Mouse (Mus musculus): ENCODE measurements at regions not wholly inside any gene's neighbourhood (a gene's known extent, or its start where the extent isn't known, plus 50 kb on each side); places are given as distances from the start of the nearest gene placed in this dataset.

DNA sequence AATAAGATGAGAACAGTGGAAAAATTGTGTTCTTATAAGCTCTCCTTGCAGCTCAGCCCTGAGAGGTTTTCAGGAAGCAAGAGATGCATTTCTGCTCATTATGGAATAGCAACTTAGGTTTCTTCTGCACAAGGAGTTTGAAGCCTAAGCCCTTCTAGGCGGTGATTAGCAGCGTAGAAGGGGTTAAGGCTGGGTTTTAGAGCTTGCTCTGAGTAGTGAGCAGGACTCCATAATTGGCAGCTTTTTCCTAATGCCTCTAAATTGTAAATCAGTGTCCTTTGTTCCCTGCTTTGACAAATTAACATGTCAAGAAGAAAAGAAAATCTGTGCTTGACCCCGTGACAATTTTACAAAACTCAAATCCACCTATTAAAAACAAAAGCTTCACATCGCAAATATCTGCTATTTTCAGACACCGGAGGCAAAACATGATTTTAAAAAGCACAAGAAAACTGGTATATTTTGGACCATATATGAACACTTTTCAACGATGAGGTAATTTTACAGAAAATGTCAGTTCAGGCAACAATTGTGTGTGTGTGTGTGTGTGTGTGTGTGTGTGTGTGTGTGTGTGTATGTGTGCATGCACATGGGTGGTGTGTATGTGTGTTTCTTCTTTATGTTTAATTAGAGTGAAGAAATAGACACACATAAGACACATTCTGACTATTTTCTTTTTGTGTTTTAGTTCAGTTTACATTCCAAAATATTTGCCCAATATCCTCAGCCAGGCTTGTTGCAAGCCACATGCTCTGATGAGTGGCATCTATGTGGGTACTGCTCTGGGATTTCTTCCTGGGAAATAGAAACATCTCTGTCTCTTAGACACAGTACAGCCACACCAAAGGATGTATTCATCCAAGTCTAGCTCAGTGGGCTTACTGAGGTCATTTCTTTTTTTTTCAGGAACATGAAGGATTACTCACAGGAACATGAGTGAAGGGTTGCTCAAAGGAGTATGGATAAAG is 804.3 kb downstream of the Tmem132b start:
- no peaks in the 10 kb centered on the region for H3K27me3 ChIP-seq (replicated peaks; ENCODE audit: control insufficient read depth, insufficient read depth, low read length)
- no peak overlapping the region for H3K27ac ChIP-seq (ENCODE audit: low read depth, low read length)
- no peak overlapping the region for H3K4me2 ChIP-seq
- DNase-seq (ENCODE audit: low spot score) (no peak), ATAC-seq (replicated peaks; ENCODE audit: low FRiP score) (no peak)
- H3K4me3 ChIP-seq (ENCODE audit: low read depth, low read length), result no peak overlapping the region
- no peaks in the 10 kb centered on the region for H3K4me1 ChIP-seq (replicated peaks; ENCODE audit: control insufficient read depth, insufficient read depth, low read length)
- no peak overlapping the region for H3K9ac ChIP-seq (ENCODE audit: low read depth, low read length)
- H3K9me3 ChIP-seq (ENCODE audit: control insufficient read depth, low read length), result no peaks in the 10 kb centered on the region
- WGBS, result 65% methylated on average over 6 of the region's 6 CpGs
- H3K36me3 ChIP-seq (ENCODE audit: control insufficient read depth, insufficient read depth, low read length), result no peaks in the 10 kb centered on the region

DNA sequence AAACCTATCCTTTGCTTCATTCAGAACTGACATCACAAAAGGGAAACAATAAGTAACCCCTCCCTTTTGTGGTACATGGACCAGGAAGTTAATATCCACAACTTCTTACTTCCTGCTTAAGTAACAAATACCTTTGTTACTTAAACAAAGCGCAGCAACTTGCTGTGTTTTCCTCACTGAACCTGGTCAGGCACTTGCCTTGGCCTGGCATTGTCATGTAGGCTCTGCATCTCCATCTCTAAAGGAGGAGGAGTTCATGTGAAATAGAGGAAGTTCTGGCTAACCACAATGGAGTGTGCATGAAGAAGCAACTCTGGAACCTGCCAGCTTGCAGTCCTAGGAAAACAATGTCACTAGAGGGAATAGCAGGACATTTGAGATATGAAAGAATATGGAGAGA is 806.3 kb downstream of the Tmem132b start:
- Histone ChIP-seq H3K27me3 (replicated peaks; ENCODE audit: control insufficient read depth, insufficient read depth, low read length) (no peaks in the 10 kb centered on the region), H3K36me3 (ENCODE audit: control insufficient read depth, insufficient read depth, low read length) (no peaks in the 10 kb centered on the region), H3K4me3 (ENCODE audit: low read depth, low read length) (no peak overlapping the region), H3K4me2 (no peak overlapping the region), H3K27ac (ENCODE audit: low read depth, low read length) (no peak overlapping the region), H3K9me3 (ENCODE audit: control insufficient read depth, low read length) (peaks cover 2% of the 10 kb centered on the region; the same call in 1 of the 2 replicates), H3K9ac (ENCODE audit: low read depth, low read length) (no peak overlapping the region), H3K4me1 (replicated peaks; ENCODE audit: control insufficient read depth, insufficient read depth, low read length) (no peaks in the 10 kb centered on the region)
- no peak for DNase-seq (ENCODE audit: low spot score)
- 69% methylated on average over 1 of the region's 1 CpGs for WGBS
- ATAC-seq (replicated peaks; ENCODE audit: low FRiP score), result no peak

DNA sequence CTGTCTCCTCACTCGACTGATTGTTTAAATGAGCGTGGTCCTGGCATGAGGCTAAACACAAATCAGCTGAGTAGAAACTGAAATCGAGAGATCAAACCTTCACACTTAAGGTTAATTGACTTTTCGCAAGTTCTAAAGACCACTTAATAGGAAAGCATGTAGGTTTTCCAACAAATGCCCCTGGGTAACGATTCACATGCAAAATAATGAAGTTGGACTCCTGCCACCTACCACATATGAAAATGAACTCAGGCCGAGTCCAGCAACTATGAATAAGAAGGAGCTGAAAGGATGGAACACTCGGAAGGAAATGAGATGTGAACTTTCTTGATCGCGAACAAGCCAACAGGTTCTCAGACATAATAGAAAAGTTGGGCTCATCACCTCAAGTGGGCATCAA is 812.0 kb downstream of the Tmem132b start:
- H3K9me3 ChIP-seq (ENCODE audit: control insufficient read depth, low read length), result peaks cover 2% of the 10 kb centered on the region; the same call in 1 of the 2 replicates
- ATAC-seq (replicated peaks; ENCODE audit: low FRiP score) (no peak), DNase-seq (ENCODE audit: low spot score) (no peak)
- no peaks in the 10 kb centered on the region for H3K4me1 ChIP-seq (replicated peaks; ENCODE audit: control insufficient read depth, insufficient read depth, low read length)
- no peak overlapping the region for H3K4me2 ChIP-seq
- H3K4me3 ChIP-seq (ENCODE audit: low read depth, low read length), result no peak overlapping the region
- no peaks in the 10 kb centered on the region for H3K27me3 ChIP-seq (replicated peaks; ENCODE audit: control insufficient read depth, insufficient read depth, low read length)
- no peak overlapping the region for H3K27ac ChIP-seq (ENCODE audit: low read depth, low read length)
- H3K36me3 ChIP-seq (ENCODE audit: control insufficient read depth, insufficient read depth, low read length), result no peaks in the 10 kb centered on the region
- WGBS, result 84% methylated on average over 9 of the region's 9 CpGs
- no peak overlapping the region for H3K9ac ChIP-seq (ENCODE audit: low read depth, low read length)

DNA sequence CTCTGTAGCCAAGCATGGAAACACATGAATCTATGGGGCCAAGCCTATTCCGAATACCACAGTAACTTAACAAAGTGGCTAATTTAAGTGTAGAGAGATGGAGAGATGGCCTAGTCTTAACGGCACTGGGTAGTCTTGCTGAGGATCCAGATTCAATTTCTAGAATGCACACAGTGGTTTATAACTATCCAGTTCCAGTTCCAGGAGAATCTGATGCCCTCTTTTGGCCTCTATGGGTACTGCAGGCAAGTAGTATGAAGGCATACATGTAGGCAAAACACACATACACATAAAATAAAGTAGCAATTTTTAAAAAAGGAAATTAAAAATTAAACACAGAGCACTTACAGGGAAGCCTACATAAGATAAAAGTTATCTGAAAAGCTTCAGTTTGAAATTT is 819.4 kb downstream of the Tmem132b start:
- no peaks in the 10 kb centered on the region for H3K9me3 ChIP-seq (ENCODE audit: control insufficient read depth, low read length)
- H3K27me3 ChIP-seq (replicated peaks; ENCODE audit: control insufficient read depth, insufficient read depth, low read length), result no peaks in the 10 kb centered on the region
- H3K4me2 ChIP-seq, result no peak overlapping the region
- WGBS, result 81% methylated on average over 2 of the region's 2 CpGs
- H3K9ac ChIP-seq (ENCODE audit: low read depth, low read length), result no peak overlapping the region
- no peaks in the 10 kb centered on the region for H3K36me3 ChIP-seq (ENCODE audit: control insufficient read depth, insufficient read depth, low read length)
- no peak overlapping the region for H3K4me3 ChIP-seq (ENCODE audit: low read depth, low read length)
- no peak overlapping the region for H3K27ac ChIP-seq (ENCODE audit: low read depth, low read length)
- DNase-seq (ENCODE audit: low spot score) (no peak), ATAC-seq (replicated peaks; ENCODE audit: low FRiP score) (no peak)
- H3K4me1 ChIP-seq (replicated peaks; ENCODE audit: control insufficient read depth, insufficient read depth, low read length), result no peaks in the 10 kb centered on the region

DNA sequence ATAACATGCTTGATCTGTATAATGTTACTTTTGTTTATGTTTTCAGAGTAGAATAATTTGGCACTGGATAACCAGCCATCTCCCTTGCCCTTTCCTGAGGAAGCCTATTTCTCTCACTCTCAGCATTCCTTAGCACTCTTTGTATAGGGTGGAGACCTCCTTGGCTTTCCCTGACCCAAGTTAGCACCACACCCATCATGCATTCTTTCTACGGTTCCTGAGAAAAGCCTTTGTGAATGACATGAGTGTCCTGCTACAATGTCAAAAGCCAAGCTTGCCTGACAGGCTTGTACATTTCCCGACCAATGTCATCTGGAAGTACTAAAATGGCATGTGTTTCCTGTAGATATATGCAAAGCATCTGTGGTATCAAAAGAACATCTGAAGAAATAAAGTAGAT is 837.9 kb downstream of the Tmem132b start:
- Histone ChIP-seq H3K27ac (ENCODE audit: low read depth, low read length) (no peak overlapping the region), H3K4me3 (ENCODE audit: low read depth, low read length) (no peak overlapping the region), H3K4me2 (no peak overlapping the region), H3K9me3 (ENCODE audit: control insufficient read depth, low read length) (no peaks in the 10 kb centered on the region; the same call in none of the 2 replicates), H3K36me3 (ENCODE audit: control insufficient read depth, insufficient read depth, low read length) (no peaks in the 10 kb centered on the region), H3K9ac (ENCODE audit: low read depth, low read length) (no peak overlapping the region), H3K27me3 (replicated peaks; ENCODE audit: control insufficient read depth, insufficient read depth, low read length) (no peaks in the 10 kb centered on the region), H3K4me1 (replicated peaks; ENCODE audit: control insufficient read depth, insufficient read depth, low read length) (no peaks in the 10 kb centered on the region)
- DNase-seq (ENCODE audit: low spot score) (no peak), ATAC-seq (replicated peaks; ENCODE audit: low FRiP score) (no peak)
- 76% methylated on average over 2 of the region's 2 CpGs for WGBS

DNA sequence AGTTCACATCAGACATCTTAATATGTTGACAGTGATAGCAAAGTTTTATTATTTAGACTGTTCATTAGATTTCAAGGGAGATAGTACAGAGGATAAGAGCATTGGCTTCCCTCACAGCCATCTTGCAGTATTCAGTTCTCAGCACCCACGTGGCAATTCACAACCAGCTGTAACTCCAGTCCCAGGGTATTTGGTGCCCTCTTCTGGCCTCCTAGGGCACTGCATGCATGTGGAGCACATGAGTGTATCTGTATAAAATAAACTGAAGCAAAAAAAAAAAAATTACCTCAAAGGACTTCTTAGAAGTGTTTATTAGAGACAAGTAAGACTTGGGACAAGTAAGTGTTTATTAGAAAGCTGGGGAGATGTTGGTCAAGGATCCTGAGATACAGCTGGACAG is 849.3 kb upstream of the Tmem132c start:
- WGBS, result 49% methylated on average over 1 of the region's 1 CpGs
- Histone ChIP-seq H3K9ac (ENCODE audit: low read depth, low read length) (no peak overlapping the region), H3K27me3 (replicated peaks; ENCODE audit: control insufficient read depth, insufficient read depth, low read length) (no peaks in the 10 kb centered on the region), H3K4me3 (ENCODE audit: low read depth, low read length) (no peak overlapping the region), H3K36me3 (ENCODE audit: control insufficient read depth, insufficient read depth, low read length) (no peaks in the 10 kb centered on the region), H3K27ac (ENCODE audit: low read depth, low read length) (no peak overlapping the region), H3K4me2 (no peak overlapping the region), H3K9me3 (ENCODE audit: control insufficient read depth, low read length) (peaks cover 2% of the 10 kb centered on the region; the same call in 1 of the 2 replicates), H3K4me1 (replicated peaks; ENCODE audit: control insufficient read depth, insufficient read depth, low read length) (no peaks in the 10 kb centered on the region)
- no peak for ATAC-seq (replicated peaks; ENCODE audit: low FRiP score)
- no peak for DNase-seq (ENCODE audit: low spot score)

DNA sequence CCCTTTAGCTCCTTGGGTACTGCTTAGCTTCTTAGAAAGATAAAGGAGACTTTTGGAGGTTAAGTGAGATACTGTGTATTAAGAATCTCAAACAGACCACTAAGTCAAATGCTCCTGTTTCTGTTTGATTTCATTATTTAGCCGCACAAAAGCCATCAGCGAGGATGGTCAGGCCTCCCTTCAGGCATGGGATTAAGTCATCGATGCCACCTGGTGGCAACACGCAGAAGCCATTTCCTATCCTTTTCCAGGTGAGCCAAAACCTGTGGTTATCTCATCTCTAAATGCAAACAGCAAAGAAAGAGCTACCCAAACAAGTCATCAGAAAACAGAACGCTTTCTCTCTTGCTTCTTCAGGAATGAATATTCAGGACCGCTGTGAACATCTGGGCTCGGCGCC is 846.3 kb upstream of the Tmem132c start:
- H3K27me3 ChIP-seq (replicated peaks; ENCODE audit: control insufficient read depth, insufficient read depth, low read length), result no peaks in the 10 kb centered on the region

DNA sequence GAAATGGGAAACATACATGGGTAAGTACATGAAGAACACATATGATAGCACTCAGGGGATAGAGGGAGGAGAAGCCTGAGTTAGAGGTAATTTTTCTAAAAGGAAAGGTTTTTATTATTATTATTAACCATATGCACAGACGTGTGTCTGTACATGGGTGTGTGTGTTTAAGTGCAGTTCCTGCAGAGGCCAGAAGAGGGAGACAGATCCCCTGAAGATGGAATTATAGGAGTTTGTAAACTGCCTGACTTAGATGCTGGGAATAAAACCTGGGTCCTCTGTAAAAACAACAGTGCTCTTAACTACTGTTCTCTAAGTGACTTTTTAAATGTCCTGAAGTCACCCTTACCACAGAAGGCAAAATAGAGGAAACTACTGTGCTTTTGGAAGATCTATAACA is 809.9 kb upstream of the Tmem132c start:
- no peak overlapping the region for H3K9ac ChIP-seq (ENCODE audit: low read depth, low read length)
- 92% methylated on average over 1 of the region's 1 CpGs for WGBS
- ATAC-seq (replicated peaks; ENCODE audit: low FRiP score) (no peak), DNase-seq (ENCODE audit: low spot score) (no peak)
- no peaks in the 10 kb centered on the region for H3K4me1 ChIP-seq (replicated peaks; ENCODE audit: control insufficient read depth, insufficient read depth, low read length)
- H3K27me3 ChIP-seq (replicated peaks; ENCODE audit: control insufficient read depth, insufficient read depth, low read length), result no peaks in the 10 kb centered on the region
- no peaks in the 10 kb centered on the region for H3K9me3 ChIP-seq (ENCODE audit: control insufficient read depth, low read length)
- no peak overlapping the region for H3K4me3 ChIP-seq (ENCODE audit: low read depth, low read length)
- H3K36me3 ChIP-seq (ENCODE audit: control insufficient read depth, insufficient read depth, low read length), result no peaks in the 10 kb centered on the region
- no peak overlapping the region for H3K4me2 ChIP-seq
- no peak overlapping the region for H3K27ac ChIP-seq (ENCODE audit: low read depth, low read length)

More for the DNA sequence above, 846.3 kb upstream of the Tmem132c start:
- Histone ChIP-seq H3K4me2 (no peak overlapping the region), H3K4me3 (ENCODE audit: low read depth, low read length) (no peak overlapping the region), H3K9ac (ENCODE audit: low read depth, low read length) (no peak overlapping the region), H3K4me1 (replicated peaks; ENCODE audit: control insufficient read depth, insufficient read depth, low read length) (no peaks in the 10 kb centered on the region), H3K27ac (ENCODE audit: low read depth, low read length) (no peak overlapping the region), H3K36me3 (ENCODE audit: control insufficient read depth, insufficient read depth, low read length) (no peaks in the 10 kb centered on the region), H3K9me3 (ENCODE audit: control insufficient read depth, low read length) (peaks cover 5% of the 10 kb centered on the region)
- DNase-seq (ENCODE audit: low spot score), result no peak
- ATAC-seq (replicated peaks; ENCODE audit: low FRiP score), result no peak
- WGBS, result 45% methylated on average over 8 of the region's 8 CpGs

DNA sequence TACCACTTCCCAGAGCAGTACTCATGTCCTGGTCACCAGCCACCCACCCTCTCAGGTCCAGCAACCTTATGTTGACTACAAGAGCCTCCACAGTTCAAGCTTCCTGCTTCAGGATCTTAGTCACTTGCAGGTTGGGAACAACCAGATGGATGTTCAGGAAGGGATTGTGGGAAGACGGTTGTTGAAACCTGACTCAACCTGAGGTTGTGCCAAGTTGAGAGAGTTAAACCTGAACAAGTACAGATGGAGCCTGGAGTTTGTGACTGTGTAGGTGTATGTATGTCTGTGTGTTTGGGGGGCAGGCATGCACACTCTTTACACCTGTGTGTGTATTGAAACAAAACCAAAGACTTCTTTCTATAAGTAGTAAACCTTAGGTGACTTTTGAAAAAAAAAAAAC is 802.9 kb upstream of the Tmem132c start:
- Histone ChIP-seq H3K27me3 (replicated peaks; ENCODE audit: control insufficient read depth, insufficient read depth, low read length) (no peaks in the 10 kb centered on the region), H3K27ac (ENCODE audit: low read depth, low read length) (no peak overlapping the region), H3K36me3 (ENCODE audit: control insufficient read depth, insufficient read depth, low read length) (no peaks in the 10 kb centered on the region), H3K9ac (ENCODE audit: low read depth, low read length) (no peak overlapping the region), H3K4me2 (no peak overlapping the region), H3K4me3 (ENCODE audit: low read depth, low read length) (no peak overlapping the region), H3K9me3 (ENCODE audit: control insufficient read depth, low read length) (no peaks in the 10 kb centered on the region), H3K4me1 (replicated peaks; ENCODE audit: control insufficient read depth, insufficient read depth, low read length) (no peaks in the 10 kb centered on the region)
- 94% methylated on average over 1 of the region's 1 CpGs for WGBS
- ATAC-seq (replicated peaks; ENCODE audit: low FRiP score) (no peak), DNase-seq (ENCODE audit: low spot score) (no peak)
